Mouse (Mus musculus): ENCODE measurements around the gene Trrap. TPM values are rescaled to one million over a fixed set of nuclear protein-coding genes. Genes with fewer than 3 reads are reported as not detected.
"Not testable (repeated sequence)": the region's sequence is repeated elsewhere in the genome, so short reads cannot be mapped to it uniquely, and the experiment has no call there.

Trrap gene
- polyA plus RNA-seq (2015; fragmentation: Nextera tagmentation; extraction: Ambion mirVana), result 89.5 and 93.9 TPM in 2 replicates

GRCm38 (mm10) chr5:144767106-144767798, at the start of gene Trrap:
TSS of gene Trrap (plus strand) at chr5:144767732.
- Histone ChIP-seq H3K27me3 (peaks cover 11% of the 10 kb centered on the region), H3K9ac (peak within 1 kb of the TSS; percentile 94), H3K4me2 (peak within 1 kb of the TSS; percentile 84), H3K4me1 (peaks cover 12% of the 10 kb centered on the region), H3K4me3 (peak within 1 kb of the TSS; percentile 89), H3K36me3 (peaks cover 20% of the 10 kb centered on the region), H3K27ac (peak within 1 kb of the TSS; percentile 98)
- not testable (repeated sequence) for H3K9me3 ChIP-seq; ATAC-seq (ENCODE audit: insufficient number of reproducible peaks, insufficient read depth, low FRiP score, low TSS enrichment, low read depth)
- 80% methylated on average over 13 of the region's 15 CpGs for WGBS

GRCm38 (mm10) chr5:144719781-144720180, 47.8 kb upstream of the Trrap start:
- Histone ChIP-seq H3K27me3 (peaks cover 3% of the 10 kb centered on the region; the same call in 1 of the 2 replicates), H3K4me1 (peaks cover 10% of the 10 kb centered on the region; the same call in 1 of the 2 replicates), H3K36me3 (no peaks in the 10 kb centered on the region), H3K9ac (no peak overlapping the region), H3K9me3 (no peaks in the 10 kb centered on the region), H3K4me3 (no peak overlapping the region), H3K27ac (no peak overlapping the region), H3K4me2 (no peak overlapping the region)
- 47% methylated on average over 6 of the region's 6 CpGs for WGBS
- no peak for ATAC-seq (ENCODE audit: insufficient number of reproducible peaks, insufficient read depth, low FRiP score, low TSS enrichment, low read depth)

DNA sequence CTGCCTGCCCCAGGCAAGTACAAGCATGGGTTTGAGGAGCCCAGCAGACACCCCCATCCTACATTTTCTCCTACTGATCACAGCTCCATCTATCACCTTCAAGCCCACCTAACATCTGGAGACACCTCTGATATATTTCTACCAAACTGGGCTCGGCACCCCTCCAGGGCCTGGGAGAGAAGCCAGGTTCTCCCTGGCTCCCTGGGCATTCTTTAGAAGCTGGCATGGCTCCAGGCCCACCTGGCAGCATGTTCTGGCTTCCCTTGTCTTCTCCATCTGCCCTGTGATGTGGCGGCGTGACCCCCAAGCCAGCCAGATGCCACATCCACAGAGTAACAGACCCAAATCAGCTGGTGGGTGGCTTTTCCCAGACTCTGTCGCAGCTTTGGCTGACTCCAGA, 47.3 kb upstream of the Trrap start:
- Histone ChIP-seq H3K27ac (no peak overlapping the region), H3K4me3 (no peak overlapping the region), H3K36me3 (no peaks in the 10 kb centered on the region), H3K9me3 (no peaks in the 10 kb centered on the region), H3K9ac (no peak overlapping the region), H3K27me3 (peaks cover 3% of the 10 kb centered on the region; the same call in 1 of the 2 replicates), H3K4me2 (no peak overlapping the region), H3K4me1 (peaks cover 10% of the 10 kb centered on the region; the same call in 1 of the 2 replicates)
- 56% methylated on average over 4 of the region's 4 CpGs for WGBS
- no peak for ATAC-seq (ENCODE audit: insufficient number of reproducible peaks, insufficient read depth, low FRiP score, low TSS enrichment, low read depth)

GRCm38 (mm10) chr5:144724926-144725325, 42.6 kb upstream of the Trrap start:
- H3K9me3 ChIP-seq, result no peaks in the 10 kb centered on the region
- no peak overlapping the region for H3K4me2 ChIP-seq
- WGBS, result 37% methylated on average over 2 of the region's 2 CpGs
- H3K27me3 ChIP-seq, result peaks cover 23% of the 10 kb centered on the region
- peaks cover 7% of the 10 kb centered on the region; the same call in 1 of the 2 replicates for H3K4me1 ChIP-seq
- no peak overlapping the region for H3K4me3 ChIP-seq
- H3K9ac ChIP-seq, result no peak overlapping the region
- no peak for ATAC-seq (ENCODE audit: insufficient number of reproducible peaks, insufficient read depth, low FRiP score, low TSS enrichment, low read depth)
- no peak overlapping the region for H3K27ac ChIP-seq
- H3K36me3 ChIP-seq, result no peaks in the 10 kb centered on the region

GRCm38 (mm10) chr5:144725554-144725953, 42.0 kb upstream of the Trrap start:
- no peak overlapping the region for H3K27ac ChIP-seq
- H3K9me3 ChIP-seq, result no peaks in the 10 kb centered on the region
- H3K4me1 ChIP-seq, result peaks cover 1% of the 10 kb centered on the region; the same call in 1 of the 2 replicates
- 81% methylated on average over 3 of the region's 3 CpGs for WGBS
- H3K27me3 ChIP-seq, result peaks cover 23% of the 10 kb centered on the region
- no peak overlapping the region for H3K4me2 ChIP-seq
- ATAC-seq (ENCODE audit: insufficient number of reproducible peaks, insufficient read depth, low FRiP score, low TSS enrichment, low read depth), result no peak
- no peaks in the 10 kb centered on the region for H3K36me3 ChIP-seq
- H3K9ac ChIP-seq, result no peak overlapping the region
- H3K4me3 ChIP-seq, result no peak overlapping the region

GRCm38 (mm10) chr5:144727119-144727518, 40.4 kb upstream of the Trrap start:
- Histone ChIP-seq H3K27ac (no peak overlapping the region), H3K4me1 (no peaks in the 10 kb centered on the region), H3K9ac (no peak overlapping the region), H3K36me3 (no peaks in the 10 kb centered on the region), H3K4me2 (no peak overlapping the region), H3K4me3 (no peak overlapping the region), H3K9me3 (no peaks in the 10 kb centered on the region), H3K27me3 (peaks cover 23% of the 10 kb centered on the region)
- ATAC-seq (ENCODE audit: insufficient number of reproducible peaks, insufficient read depth, low FRiP score, low TSS enrichment, low read depth), result no peak
- WGBS, result 5% methylated on average over 9 of the region's 9 CpGs

DNA sequence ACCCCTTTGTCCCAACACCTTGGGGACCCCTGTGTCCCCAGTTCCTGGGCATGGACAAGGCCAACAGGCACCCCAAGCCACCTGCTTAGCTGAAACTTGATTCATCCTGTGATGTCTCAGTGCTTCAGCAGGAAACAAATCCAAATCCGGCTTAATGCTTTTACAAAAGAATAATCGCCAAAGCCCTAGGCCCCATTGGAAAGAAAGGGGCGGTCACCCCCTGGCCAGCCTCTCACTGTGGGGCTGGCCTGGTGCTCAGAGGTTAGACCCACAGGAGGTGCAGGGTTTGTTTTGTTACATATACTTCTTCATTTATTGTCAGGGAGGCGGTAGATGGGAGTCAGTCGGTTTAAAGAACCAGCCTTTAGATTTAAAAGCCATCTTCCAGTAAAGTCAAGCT, 39.3 kb upstream of the Trrap start:
- Histone ChIP-seq H3K9ac (no peak overlapping the region), H3K4me1 (no peaks in the 10 kb centered on the region), H3K4me2 (no peak overlapping the region), H3K4me3 (no peak overlapping the region), H3K27ac (no peak overlapping the region), H3K36me3 (no peaks in the 10 kb centered on the region), H3K9me3 (no peaks in the 10 kb centered on the region), H3K27me3 (peaks cover 23% of the 10 kb centered on the region)
- ATAC-seq (ENCODE audit: insufficient number of reproducible peaks, insufficient read depth, low FRiP score, low TSS enrichment, low read depth), result no peak
- WGBS, result 18% methylated on average over 5 of the region's 5 CpGs

- Histone ChIP-seq H3K9me3 (no peaks in the 10 kb centered on the region), H3K4me2 (no peak overlapping the region), H3K27ac (no peak overlapping the region), H3K4me3 (no peak overlapping the region), H3K9ac (no peak overlapping the region), H3K4me1 (no peaks in the 10 kb centered on the region), H3K36me3 (no peaks in the 10 kb centered on the region), H3K27me3 (peaks cover 23% of the 10 kb centered on the region)
- no peak for ATAC-seq (ENCODE audit: insufficient number of reproducible peaks, insufficient read depth, low FRiP score, low TSS enrichment, low read depth)
- WGBS, result 59% methylated on average over 8 of the region's 8 CpGs
These were observed 38.3 kb upstream of the Trrap start for GRCm38 (mm10) chr5:144729216-144729615.

DNA sequence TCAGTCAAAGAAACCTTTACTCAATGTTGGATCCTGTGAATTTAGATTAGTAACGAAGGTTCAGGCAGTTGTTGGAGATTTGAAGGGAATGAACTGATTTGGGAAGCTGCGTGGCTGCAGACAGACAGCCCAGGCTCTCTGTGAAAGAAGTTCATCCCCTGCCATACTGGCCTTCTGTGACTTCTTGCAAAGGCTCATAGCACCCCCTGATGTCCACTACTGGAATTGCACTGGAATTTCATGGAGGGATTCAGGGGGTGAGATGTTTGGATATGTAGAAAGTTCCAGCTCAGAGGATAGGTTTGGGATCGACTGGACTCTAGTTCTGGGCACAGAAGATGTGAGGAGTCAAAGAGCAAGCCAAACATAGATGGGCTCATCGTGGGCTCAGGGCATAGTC, 33.6 kb upstream of the Trrap start:
- no peak for ATAC-seq (ENCODE audit: insufficient number of reproducible peaks, insufficient read depth, low FRiP score, low TSS enrichment, low read depth)
- Histone ChIP-seq H3K27ac (no peak overlapping the region), H3K9me3 (no peaks in the 10 kb centered on the region), H3K36me3 (no peaks in the 10 kb centered on the region), H3K4me1 (no peaks in the 10 kb centered on the region), H3K27me3 (peaks cover 5% of the 10 kb centered on the region), H3K4me2 (no peak overlapping the region), H3K9ac (no peak overlapping the region), H3K4me3 (no peak overlapping the region)
- WGBS, result 29% methylated on average over 4 of the region's 4 CpGs

- no peak overlapping the region for H3K9ac ChIP-seq
- no peaks in the 10 kb centered on the region for H3K4me1 ChIP-seq
- no peak overlapping the region for H3K4me3 ChIP-seq
- H3K36me3 ChIP-seq, result no peaks in the 10 kb centered on the region
- no peak overlapping the region for H3K27ac ChIP-seq
- H3K9me3 ChIP-seq, result no peaks in the 10 kb centered on the region
- no peak; the same call in 1 of the 2 replicates for ATAC-seq (ENCODE audit: insufficient number of reproducible peaks, insufficient read depth, low FRiP score, low TSS enrichment, low read depth)
- WGBS, result 29% methylated on average over 8 of the region's 8 CpGs
- no peaks in the 10 kb centered on the region for H3K27me3 ChIP-seq
- no peak overlapping the region for H3K4me2 ChIP-seq
These were observed 32.6 kb upstream of the Trrap start for GRCm38 (mm10) chr5:144734949-144735348.

GRCm38 (mm10) chr5:144737101-144737500, 30.4 kb upstream of the Trrap start:
- Histone ChIP-seq H3K4me3 (no peak overlapping the region), H3K4me2 (no peak overlapping the region), H3K27me3 (no peaks in the 10 kb centered on the region), H3K9me3 (no peaks in the 10 kb centered on the region), H3K9ac (no peak overlapping the region), H3K4me1 (no peaks in the 10 kb centered on the region), H3K36me3 (no peaks in the 10 kb centered on the region), H3K27ac (no peak overlapping the region)
- 88% methylated on average over 14 of the region's 14 CpGs for WGBS
- ATAC-seq (ENCODE audit: insufficient number of reproducible peaks, insufficient read depth, low FRiP score, low TSS enrichment, low read depth), result no peak

GRCm38 (mm10) chr5:144752432-144752831, 15.1 kb upstream of the Trrap start:
- Histone ChIP-seq H3K4me3 (no peak overlapping the region), H3K4me2 (0 out of 2 replicates have a peak overlapping the region, but pooled peaks have one; percentile 3), H3K36me3 (no peaks in the 10 kb centered on the region), H3K9ac (no peak overlapping the region), H3K27me3 (no peaks in the 10 kb centered on the region), H3K27ac (no peak overlapping the region), H3K4me1 (peaks cover 3% of the 10 kb centered on the region; the same call in 1 of the 2 replicates), H3K9me3 (no peaks in the 10 kb centered on the region)
- no peak for ATAC-seq (ENCODE audit: insufficient number of reproducible peaks, insufficient read depth, low FRiP score, low TSS enrichment, low read depth)
- 15% methylated on average over 5 of the region's 5 CpGs for WGBS

Data from embryonic facial prominence, embryonic 13.5 days (tissue).